8 mouse cellular contexts compared by ENCODE assay signal in genomic region chr8:77444166-77444870, GRCm38 (mm10).
A peak's percentile ranks its signal among the peaks of the same experiment; 100 is the strongest.
DNase-seq lines count a peak whose midpoint lies in the region; ATAC-seq and TF ChIP-seq lines count a peak whose summit lies in the region.

No protein-coding gene starts in this region.

- H3K9ac ChIP-seq in kidney, embryonic 16.5 days (replicated peaks; ENCODE audit: low read length), result no peak overlapping the region
- H3K9ac ChIP-seq in lung, embryonic 16.5 days (ENCODE audit: low read length), result no peak overlapping the region

- no peak overlapping the region for H3K4me2 ChIP-seq in kidney, embryonic 16.5 days (replicated peaks; ENCODE audit: low read depth, low read length)
- H3K4me2 ChIP-seq in lung, embryonic 16.5 days (ENCODE audit: low read depth, low read length), result no peak overlapping the region

- TF ChIP-seq CTCF in bone marrow macrophage, adult 2 months (IDR thresholded peaks at IDR 0.05; ENCODE audit: low read depth, low read length), result no peak

- no peak overlapping the region for H3K4me3 ChIP-seq in kidney, embryonic 16.5 days (ENCODE audit: low read length)
- H3K4me3 ChIP-seq in bone marrow macrophage, adult 2 months (ENCODE audit: insufficient read depth, low read length), result peak overlapping the region; percentile 39
- no peak overlapping the region for H3K4me3 ChIP-seq in lung, embryonic 16.5 days (ENCODE audit: low read length)

- no peak for ATAC-seq in kidney, embryonic 16.5 days (ENCODE audit: low FRiP score, low TSS enrichment)
- ATAC-seq in lung, embryonic 16.5 days (ENCODE audit: low read depth), result peak; percentile 65

- 66% methylated on average over 10 of the region's 10 CpGs for WGBS in kidney, embryonic 16.5 days
- WGBS in lung, embryonic 16.5 days, result 52% methylated on average over 10 of the region's 10 CpGs

- TF ChIP-seq POLR2A in bone marrow macrophage, adult 2 months (IDR thresholded peaks at IDR 0.05; ENCODE audit: borderline replicate concordance, low read depth, low read length), result no peak

- 0 out of 2 replicates have a peak, but pooled peaks cover 11% of the 10 kb centered on the region for H3K4me1 ChIP-seq in kidney, embryonic 16.5 days (ENCODE audit: insufficient read depth, low read length)
- H3K4me1 ChIP-seq in bone marrow macrophage, adult 2 months (ENCODE audit: control insufficient read depth, insufficient read depth, low read length), result peaks cover 62% of the 10 kb centered on the region
- H3K4me1 ChIP-seq in lung, embryonic 16.5 days (replicated peaks; ENCODE audit: control insufficient read depth, insufficient read depth, low read length), result peaks cover 7% of the 10 kb centered on the region; the same call in 1 of the 2 replicates

- H3K27me3 ChIP-seq in kidney, embryonic 16.5 days (ENCODE audit: insufficient read depth, low read length), result no peaks in the 10 kb centered on the region
- no peaks in the 10 kb centered on the region for H3K27me3 ChIP-seq in lung, embryonic 16.5 days (ENCODE audit: control insufficient read depth, insufficient read depth, low read depth, low read length)

- peaks cover 23% of the 10 kb centered on the region for H3K36me3 ChIP-seq in kidney, embryonic 16.5 days (ENCODE audit: insufficient read depth, low read length)
- peaks cover 20% of the 10 kb centered on the region for H3K36me3 ChIP-seq in lung, embryonic 16.5 days (ENCODE audit: control insufficient read depth, insufficient read depth, low read length)

- peak; percentile 48 for DNase-seq in kidney, adult 18-20 months
- peak; percentile 89 to 90 for DNase-seq in heart, adult 18-20 months
- DNase-seq in embryo, embryonic 11 days, result no peak
- DNase-seq in embryo, embryonic 9.5 days (ENCODE audit: extremely low spot score), result no peak
- no peak for DNase-seq in neural tube, embryonic 10.5 days (ENCODE audit: extremely low spot score, low spot score)

- peaks cover 21% of the 10 kb centered on the region for H3K9me3 ChIP-seq in kidney, embryonic 16.5 days (ENCODE audit: low read length)
- peaks cover 21% of the 10 kb centered on the region for H3K9me3 ChIP-seq in lung, embryonic 16.5 days (ENCODE audit: control insufficient read depth, low read length)

- no peak overlapping the region for H3K27ac ChIP-seq in kidney, embryonic 16.5 days (ENCODE audit: low read length)
- peak overlapping the region; percentile 85 for H3K27ac ChIP-seq in bone marrow macrophage, adult 2 months (ENCODE audit: insufficient read depth, low read depth, low read length)
- peak overlapping the region; percentile 3; the same call in 1 of the 2 replicates for H3K27ac ChIP-seq in lung, embryonic 16.5 days (ENCODE audit: low read length)

Comparison
In these comparisons a context has a peak if more than half of its experiments do, and no peak if none do; other contexts are left out.
1. DNase-seq: peak in kidney, adult 18-20 months (single experiment) and heart, adult 18-20 months (2 of 2); none in embryo, embryonic 11 days (single experiment), embryo, embryonic 9.5 days (single experiment) and neural tube, embryonic 10.5 days (single experiment).